Mouse (Mus musculus): ENCODE results near the gene Skil. TPM values are rescaled to one million over a fixed set of nuclear protein-coding genes. Genes with fewer than 3 reads are reported as not detected.
A peak's percentile ranks its signal among the peaks of the same experiment; 100 is the strongest.

Skil gene
- polyA plus RNA-seq, 1 experiment from 2014 or later = 24.2 TPM

DNA sequence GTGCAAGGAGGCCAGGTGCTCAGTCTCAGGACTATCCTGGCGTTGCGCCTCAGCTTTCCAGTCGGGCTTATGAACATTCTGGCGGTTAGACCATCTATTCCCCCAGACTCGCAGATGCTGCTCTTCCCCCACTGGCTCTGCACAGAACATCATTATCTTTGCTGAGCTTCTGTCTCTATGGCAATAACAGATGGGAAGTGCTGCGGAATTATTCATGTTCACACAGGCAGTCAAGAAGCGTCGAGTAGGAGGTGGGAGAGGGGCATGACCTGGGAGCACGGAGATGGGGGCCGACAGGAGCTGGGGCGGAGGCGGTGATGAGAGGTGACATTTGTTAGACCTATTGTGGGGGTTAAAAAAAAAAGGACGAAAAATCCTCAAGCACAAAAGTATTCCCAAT, 1.7 kb upstream of the Skil start:
- Histone ChIP-seq H3K36me3 (replicated peaks) (peaks cover 11% of the 10 kb centered on the region), H3K4me3 (peak overlapping the region; percentile 96), H3K4me1 (peaks cover 44% of the 10 kb centered on the region), H3K27ac (peak overlapping the region; percentile 98), H3K9me3 (no peaks in the 10 kb centered on the region), H3K27me3 (ENCODE audit: poor library complexity, severe bottlenecking) (peaks cover 22% of the 10 kb centered on the region)
- WGBS = 2% methylated on average over 13 of the region's 13 CpGs
- peak; percentile 43 for DNase-seq (ENCODE audit: extremely low spot score, low spot score)

DNA sequence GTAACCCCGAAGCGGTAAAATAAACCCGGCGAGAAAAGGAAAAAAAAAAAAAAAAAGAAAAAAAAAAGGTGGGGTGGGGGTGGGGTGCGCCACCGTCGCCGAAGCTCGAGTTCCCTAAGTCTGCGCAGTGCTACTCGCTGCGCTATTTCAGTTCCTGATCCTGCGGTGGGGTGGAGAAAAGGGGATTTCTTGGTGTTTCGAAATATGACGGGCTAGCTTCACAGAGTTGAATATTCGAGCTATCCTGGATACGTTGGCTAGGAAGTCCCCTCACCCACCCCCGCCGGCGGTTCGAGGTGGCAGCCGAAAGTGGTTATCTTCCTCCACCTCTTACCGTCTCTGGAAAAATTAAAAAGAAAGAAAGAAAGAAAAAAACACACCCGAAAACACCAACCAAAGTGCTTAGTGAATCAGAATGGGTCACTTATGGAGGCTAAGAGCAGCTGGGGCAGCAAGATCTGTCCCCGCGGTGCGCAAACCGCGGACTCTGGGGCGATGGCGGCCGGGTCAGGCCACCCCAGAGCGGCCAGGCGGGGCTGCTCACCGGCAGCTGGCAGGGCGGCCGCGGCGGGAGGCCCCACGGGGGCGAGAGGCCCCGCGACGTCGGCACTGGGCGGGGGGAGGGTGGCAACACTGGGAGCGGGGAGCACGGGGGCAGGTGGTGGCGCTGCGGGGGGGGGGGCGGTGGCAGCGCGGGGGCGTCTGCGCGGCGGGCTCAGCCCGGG, 1.1 kb upstream of the Skil start:
- Histone ChIP-seq H3K4me3 (peak overlapping the region; percentile 96), H3K27ac (peak overlapping the region; percentile 98), H3K36me3 (replicated peaks) (peaks cover 17% of the 10 kb centered on the region), H3K9me3 (no peaks in the 10 kb centered on the region), H3K27me3 (ENCODE audit: poor library complexity, severe bottlenecking) (peaks cover 22% of the 10 kb centered on the region), H3K4me1 (peaks cover 48% of the 10 kb centered on the region)
- WGBS = under 1% methylated on average over 47 of the region's 58 CpGs
- peak; percentile 66 for DNase-seq (ENCODE audit: extremely low spot score, low spot score)

DNA sequence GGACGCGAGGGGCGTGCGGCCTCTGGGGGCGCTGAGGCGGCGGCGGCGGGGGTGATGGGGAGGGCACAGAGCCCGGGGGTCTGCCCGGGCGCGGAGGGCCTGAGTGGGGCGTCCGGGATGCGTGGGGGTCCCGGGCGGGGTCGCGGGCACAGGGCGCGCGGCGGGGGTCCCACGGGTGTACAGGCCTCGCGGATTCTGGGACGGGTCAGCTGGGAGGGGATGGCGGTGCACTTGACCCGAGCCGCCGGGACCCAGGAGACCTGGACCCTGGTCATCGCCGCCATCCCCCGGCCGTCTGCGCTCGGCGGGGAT, 277 bp downstream of the Skil start:
- no peaks in the 10 kb centered on the region for H3K9me3 ChIP-seq
- under 1% methylated on average over 26 of the region's 39 CpGs for WGBS
- H3K4me3 ChIP-seq = peak overlapping the region; percentile 96
- peaks cover 22% of the 10 kb centered on the region for H3K27me3 ChIP-seq (ENCODE audit: poor library complexity, severe bottlenecking)
- peaks cover 25% of the 10 kb centered on the region for H3K36me3 ChIP-seq (replicated peaks)
- no peak for DNase-seq (ENCODE audit: extremely low spot score, low spot score)
- peak overlapping the region; percentile 98 for H3K27ac ChIP-seq
- H3K4me1 ChIP-seq = peaks cover 55% of the 10 kb centered on the region

DNA sequence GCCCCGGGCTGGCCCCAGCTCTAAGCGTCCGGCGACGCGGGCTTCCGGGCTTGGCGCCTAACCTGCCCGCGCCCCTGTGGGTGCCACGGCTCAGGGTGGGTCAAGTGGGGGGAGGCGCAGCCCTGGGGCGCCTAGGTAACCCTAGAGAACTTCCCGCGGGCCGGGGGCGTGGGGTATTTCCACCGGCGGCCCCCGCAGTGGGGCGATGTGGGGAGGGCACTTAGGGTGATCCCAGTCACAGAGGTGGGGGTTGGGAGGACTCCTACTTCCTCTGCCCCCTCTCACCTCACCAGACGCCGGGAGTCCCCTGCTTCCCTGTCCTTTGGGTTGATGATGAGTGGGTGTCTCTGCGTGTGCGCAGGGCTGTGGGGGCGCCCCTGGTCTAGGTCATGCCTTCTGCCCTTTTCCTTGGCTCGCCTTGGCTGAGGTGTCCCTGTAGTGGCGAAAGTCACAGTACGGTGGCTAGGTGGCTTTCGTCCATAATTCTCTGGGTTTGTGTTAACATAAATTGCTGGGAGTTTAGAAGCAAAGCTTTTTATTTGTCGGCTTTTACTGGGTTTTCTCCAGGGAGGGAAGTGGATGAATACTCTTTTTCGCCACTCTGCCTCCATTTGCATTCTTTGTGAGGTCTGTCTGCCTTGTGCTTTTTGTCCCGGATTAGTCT, 765 bp downstream of the Skil start:
- H3K4me1 ChIP-seq = peaks cover 57% of the 10 kb centered on the region
- WGBS = under 1% methylated on average over 33 of the region's 33 CpGs
- peak overlapping the region; percentile 96 for H3K4me3 ChIP-seq
- H3K36me3 ChIP-seq (replicated peaks) = peaks cover 27% of the 10 kb centered on the region
- H3K9me3 ChIP-seq = no peaks in the 10 kb centered on the region
- H3K27ac ChIP-seq = peak overlapping the region; percentile 98
- peaks cover 22% of the 10 kb centered on the region for H3K27me3 ChIP-seq (ENCODE audit: poor library complexity, severe bottlenecking)
- DNase-seq (ENCODE audit: extremely low spot score, low spot score) = peak; percentile 54

DNA sequence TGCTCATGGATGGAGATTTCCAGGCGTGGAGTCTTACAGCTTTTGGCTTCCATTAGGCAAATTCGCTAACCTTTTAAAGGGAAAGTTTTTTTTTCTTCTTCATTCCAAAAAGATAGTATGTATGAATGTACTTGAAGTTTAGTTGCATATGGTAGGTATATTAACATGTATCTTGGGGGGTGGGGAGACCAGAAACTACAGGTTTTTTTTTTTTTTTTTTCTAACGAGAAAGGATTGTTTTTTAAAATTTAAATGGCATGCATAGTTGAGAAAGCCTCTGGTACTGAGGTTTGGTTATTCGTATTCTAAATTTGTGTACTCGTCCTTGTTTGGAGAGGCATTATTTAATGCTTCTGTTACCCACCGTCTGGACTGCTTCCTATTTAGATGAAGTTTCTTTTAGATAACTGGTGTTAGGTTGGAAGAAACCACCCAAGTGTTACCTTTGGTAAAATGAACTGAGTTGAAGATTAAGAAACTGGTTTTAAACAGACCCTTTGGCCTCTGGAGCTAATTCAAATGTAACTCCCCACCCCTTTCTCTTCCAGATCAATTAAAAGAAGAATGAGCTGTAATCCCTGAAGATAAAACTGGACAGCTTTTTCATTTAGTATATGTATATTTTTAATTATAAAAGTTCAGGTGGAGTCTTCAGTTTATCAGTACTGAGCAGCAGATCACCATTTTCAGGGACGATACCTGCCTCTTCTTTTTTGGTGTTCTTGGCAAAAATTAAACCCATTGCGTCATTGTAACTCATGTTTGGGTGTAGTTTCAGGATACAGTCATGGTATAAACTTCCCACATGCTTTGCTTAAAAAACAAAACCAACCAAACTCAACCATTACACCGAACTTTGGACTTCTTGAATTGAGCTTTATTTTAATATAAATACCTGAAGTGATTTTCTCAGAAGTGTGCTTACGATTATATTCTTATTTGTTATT, 1.6 kb downstream of the Skil start:
- 45% methylated on average over 10 of the region's 10 CpGs for WGBS
- Histone ChIP-seq H3K27ac (peak overlapping the region; percentile 98), H3K4me3 (peak overlapping the region; percentile 96), H3K4me1 (peaks cover 57% of the 10 kb centered on the region), H3K27me3 (ENCODE audit: poor library complexity, severe bottlenecking) (peaks cover 14% of the 10 kb centered on the region), H3K9me3 (no peaks in the 10 kb centered on the region), H3K36me3 (replicated peaks) (peaks cover 35% of the 10 kb centered on the region)
- DNase-seq (ENCODE audit: extremely low spot score, low spot score) = no peak

DNA sequence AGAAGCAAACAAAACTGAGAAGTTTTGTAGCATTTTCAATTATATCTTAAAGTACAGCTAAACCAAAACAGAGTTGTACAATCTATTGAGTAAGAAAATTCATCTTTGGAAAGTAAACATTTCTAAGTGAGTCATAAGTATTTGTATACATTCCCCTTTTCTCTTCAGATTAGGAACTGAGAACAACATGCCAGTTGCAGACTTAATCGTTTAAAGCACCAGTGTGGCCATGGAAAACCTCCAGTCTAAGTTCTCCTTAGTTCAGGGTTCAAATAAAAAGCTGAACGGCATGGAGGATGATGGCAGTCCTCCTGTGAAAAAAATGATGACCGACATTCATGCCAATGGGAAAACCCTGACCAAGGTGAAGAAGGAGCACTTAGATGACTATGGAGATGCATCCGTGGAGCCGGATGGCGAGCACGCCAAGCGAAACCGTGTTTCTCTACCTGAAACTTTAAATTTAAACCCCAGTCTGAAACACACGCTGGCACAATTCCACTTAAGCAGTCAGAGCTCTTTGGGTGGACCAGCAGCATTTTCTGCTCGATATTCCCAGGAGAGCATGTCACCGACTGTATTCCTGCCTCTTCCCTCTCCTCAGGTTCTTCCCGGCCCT, 2.4 kb downstream of the Skil start:
- no peaks in the 10 kb centered on the region for H3K9me3 ChIP-seq
- peaks cover 6% of the 10 kb centered on the region for H3K27me3 ChIP-seq (ENCODE audit: poor library complexity, severe bottlenecking)
- H3K27ac ChIP-seq = no peak overlapping the region
- H3K36me3 ChIP-seq (replicated peaks) = peaks cover 41% of the 10 kb centered on the region
- peaks cover 54% of the 10 kb centered on the region for H3K4me1 ChIP-seq
- 90% methylated on average over 13 of the region's 13 CpGs for WGBS
- no peak for DNase-seq (ENCODE audit: extremely low spot score, low spot score)
- H3K4me3 ChIP-seq = peak overlapping the region; percentile 26; the same call in 1 of the 2 replicates

DNA sequence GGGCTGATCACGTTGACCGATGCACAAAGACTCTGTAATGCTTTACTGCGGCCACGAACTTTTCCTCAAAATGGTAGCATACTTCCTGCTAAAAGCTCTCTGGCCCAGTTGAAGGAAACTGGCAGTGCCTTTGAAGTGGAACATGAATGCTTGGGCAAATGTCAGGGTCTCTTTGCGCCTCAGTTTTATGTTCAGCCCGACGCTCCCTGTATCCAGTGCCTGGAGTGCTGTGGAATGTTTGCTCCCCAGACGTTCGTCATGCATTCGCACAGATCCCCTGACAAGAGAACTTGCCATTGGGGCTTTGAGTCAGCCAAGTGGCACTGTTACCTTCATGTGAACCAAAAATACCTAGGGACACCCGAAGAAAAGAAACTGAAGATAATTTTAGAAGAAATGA, 3.1 kb downstream of the Skil start:
- Histone ChIP-seq H3K4me1 (peaks cover 46% of the 10 kb centered on the region), H3K9me3 (no peaks in the 10 kb centered on the region), H3K4me3 (peak overlapping the region; percentile 26; the same call in 1 of the 2 replicates), H3K27me3 (ENCODE audit: poor library complexity, severe bottlenecking) (no peaks in the 10 kb centered on the region), H3K36me3 (replicated peaks) (peaks cover 41% of the 10 kb centered on the region), H3K27ac (no peak overlapping the region)
- no peak for DNase-seq (ENCODE audit: extremely low spot score, low spot score)
- WGBS = 81% methylated on average over 11 of the region's 11 CpGs

DNA sequence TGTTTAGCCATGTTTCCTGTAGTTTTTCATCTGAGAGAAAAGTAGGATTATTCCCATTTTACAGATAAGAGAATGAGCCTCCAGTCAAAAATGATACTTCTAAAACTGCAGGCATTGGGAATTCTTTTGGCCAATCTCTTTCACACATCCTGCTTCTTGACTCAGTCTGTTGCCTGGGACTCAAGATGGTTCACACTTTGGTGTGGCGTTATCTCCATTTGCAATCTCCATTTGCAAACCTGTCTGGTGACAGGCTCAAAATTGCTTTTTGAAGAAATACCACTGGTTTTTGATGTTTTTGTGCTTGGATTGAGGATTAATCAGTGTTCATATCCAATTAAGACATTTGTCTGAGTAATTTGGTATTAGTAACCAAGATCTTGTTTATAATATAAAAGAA, 3.7 kb downstream of the Skil start:
- WGBS = 94% methylated on average over 1 of the region's 1 CpGs
- Histone ChIP-seq H3K27ac (no peak overlapping the region), H3K27me3 (ENCODE audit: poor library complexity, severe bottlenecking) (no peaks in the 10 kb centered on the region), H3K4me3 (peak overlapping the region; percentile 26; the same call in 1 of the 2 replicates), H3K4me1 (peaks cover 43% of the 10 kb centered on the region), H3K36me3 (replicated peaks) (peaks cover 41% of the 10 kb centered on the region), H3K9me3 (no peaks in the 10 kb centered on the region)
- no peak for DNase-seq (ENCODE audit: extremely low spot score, low spot score)

DNA sequence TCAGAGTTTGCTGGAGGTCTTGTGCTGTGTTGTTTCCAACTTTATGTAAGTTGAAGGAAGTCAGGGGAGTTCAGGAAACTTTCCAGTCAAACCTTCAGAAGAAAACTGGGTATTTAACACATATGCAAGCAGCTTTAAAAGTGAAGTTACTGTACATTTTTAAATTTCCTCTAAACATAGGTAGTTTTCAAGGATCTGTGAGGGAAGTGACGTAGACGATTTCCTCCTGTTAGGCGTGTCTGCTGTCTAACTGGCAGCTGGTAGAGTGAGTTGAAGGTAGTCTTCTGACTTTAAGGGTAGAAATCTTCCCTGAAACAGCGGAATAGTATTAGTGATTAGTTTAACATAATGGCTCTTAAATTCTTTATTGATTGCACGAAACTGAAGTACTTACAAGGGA, 5.2 kb downstream of the Skil start:
- DNase-seq (ENCODE audit: extremely low spot score, low spot score) = no peak
- Histone ChIP-seq H3K27me3 (ENCODE audit: poor library complexity, severe bottlenecking) (no peaks in the 10 kb centered on the region), H3K27ac (no peak overlapping the region), H3K4me1 (peaks cover 50% of the 10 kb centered on the region), H3K36me3 (replicated peaks) (peaks cover 47% of the 10 kb centered on the region), H3K9me3 (no peaks in the 10 kb centered on the region), H3K4me3 (peak overlapping the region; percentile 26; the same call in 1 of the 2 replicates)
- WGBS = 89% methylated on average over 5 of the region's 5 CpGs

DNA sequence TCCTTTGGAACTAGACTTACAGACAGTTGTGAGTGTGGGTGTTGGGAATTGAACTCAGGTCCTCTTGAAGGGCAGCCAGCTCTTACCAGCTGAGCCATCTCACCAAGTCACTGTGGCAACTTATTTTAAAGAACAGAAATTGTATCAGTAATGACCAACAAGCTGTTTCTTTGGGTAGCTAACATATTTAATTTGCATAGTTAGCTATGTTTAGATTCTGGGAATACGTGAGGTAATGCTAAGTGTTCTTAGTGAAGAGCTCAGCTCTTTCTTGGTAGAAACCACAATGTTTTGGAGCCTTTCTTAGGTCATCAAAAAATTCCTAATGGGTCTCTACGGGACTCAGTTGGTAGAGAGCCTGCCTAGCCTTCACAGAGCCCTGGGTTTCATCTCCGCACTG, 5.9 kb downstream of the Skil start:
- no peaks in the 10 kb centered on the region for H3K9me3 ChIP-seq
- H3K27ac ChIP-seq = no peak overlapping the region
- H3K36me3 ChIP-seq (replicated peaks) = peaks cover 52% of the 10 kb centered on the region
- WGBS = 92% methylated on average over 3 of the region's 3 CpGs
- peaks cover 50% of the 10 kb centered on the region for H3K4me1 ChIP-seq
- no peak overlapping the region for H3K4me3 ChIP-seq
- no peak for DNase-seq (ENCODE audit: extremely low spot score, low spot score)
- H3K27me3 ChIP-seq (ENCODE audit: poor library complexity, severe bottlenecking) = no peaks in the 10 kb centered on the region

DNA sequence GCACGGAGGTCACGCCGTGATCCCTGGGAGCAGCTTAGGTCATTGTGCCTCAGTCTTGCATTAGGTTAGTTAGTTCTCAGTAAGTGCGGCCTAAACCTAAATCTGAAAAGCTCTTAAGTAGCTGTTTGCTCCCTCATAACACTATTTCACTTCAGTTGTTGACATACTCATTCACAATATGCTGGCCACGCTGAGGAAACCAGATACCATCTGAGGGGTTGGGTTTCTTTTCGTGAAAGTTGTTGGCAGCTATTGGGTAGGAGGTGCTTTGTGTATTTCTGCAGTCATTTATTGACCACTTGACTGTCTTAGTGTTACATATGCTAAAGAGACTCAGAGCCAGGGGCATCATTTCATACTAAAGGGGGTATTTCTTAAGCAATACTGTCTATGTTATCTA, 10.1 kb downstream of the Skil start:
- Histone ChIP-seq H3K4me1 (peaks cover 12% of the 10 kb centered on the region), H3K36me3 (replicated peaks) (peaks cover 33% of the 10 kb centered on the region), H3K9me3 (no peaks in the 10 kb centered on the region), H3K27me3 (ENCODE audit: poor library complexity, severe bottlenecking) (no peaks in the 10 kb centered on the region), H3K4me3 (no peak overlapping the region), H3K27ac (no peak overlapping the region)
- DNase-seq (ENCODE audit: extremely low spot score, low spot score) = no peak
- 79% methylated on average over 6 of the region's 6 CpGs for WGBS

DNA sequence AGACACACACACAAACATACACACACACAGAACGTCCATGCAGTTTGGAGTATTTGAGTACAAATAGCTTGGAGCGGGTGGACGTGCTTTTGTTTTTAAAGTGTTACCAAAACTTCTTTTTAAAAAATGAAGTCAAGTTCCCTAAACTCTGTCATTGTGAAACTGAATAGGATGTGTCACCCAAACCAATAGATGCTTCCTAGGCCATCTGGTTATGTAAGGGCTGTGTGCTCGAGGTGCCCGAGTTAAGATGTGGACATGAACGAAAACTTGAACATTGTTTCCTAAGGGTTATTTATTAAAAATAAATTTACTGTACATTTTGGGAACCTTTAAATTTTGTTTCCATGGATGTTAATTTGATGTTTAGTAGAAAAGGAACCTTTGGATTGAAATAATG, 11.7 kb downstream of the Skil start:
- Histone ChIP-seq H3K4me1 (peaks cover 16% of the 10 kb centered on the region), H3K36me3 (replicated peaks) (peaks cover 25% of the 10 kb centered on the region), H3K9me3 (no peaks in the 10 kb centered on the region), H3K27ac (no peak overlapping the region), H3K4me3 (no peak overlapping the region), H3K27me3 (ENCODE audit: poor library complexity, severe bottlenecking) (no peaks in the 10 kb centered on the region)
- 94% methylated on average over 6 of the region's 6 CpGs for WGBS
- no peak for DNase-seq (ENCODE audit: extremely low spot score, low spot score)

Measured in forebrain, embryonic 10.5 days (tissue).